10 mouse cellular contexts compared by ENCODE assay signal in the genomic region with DNA sequence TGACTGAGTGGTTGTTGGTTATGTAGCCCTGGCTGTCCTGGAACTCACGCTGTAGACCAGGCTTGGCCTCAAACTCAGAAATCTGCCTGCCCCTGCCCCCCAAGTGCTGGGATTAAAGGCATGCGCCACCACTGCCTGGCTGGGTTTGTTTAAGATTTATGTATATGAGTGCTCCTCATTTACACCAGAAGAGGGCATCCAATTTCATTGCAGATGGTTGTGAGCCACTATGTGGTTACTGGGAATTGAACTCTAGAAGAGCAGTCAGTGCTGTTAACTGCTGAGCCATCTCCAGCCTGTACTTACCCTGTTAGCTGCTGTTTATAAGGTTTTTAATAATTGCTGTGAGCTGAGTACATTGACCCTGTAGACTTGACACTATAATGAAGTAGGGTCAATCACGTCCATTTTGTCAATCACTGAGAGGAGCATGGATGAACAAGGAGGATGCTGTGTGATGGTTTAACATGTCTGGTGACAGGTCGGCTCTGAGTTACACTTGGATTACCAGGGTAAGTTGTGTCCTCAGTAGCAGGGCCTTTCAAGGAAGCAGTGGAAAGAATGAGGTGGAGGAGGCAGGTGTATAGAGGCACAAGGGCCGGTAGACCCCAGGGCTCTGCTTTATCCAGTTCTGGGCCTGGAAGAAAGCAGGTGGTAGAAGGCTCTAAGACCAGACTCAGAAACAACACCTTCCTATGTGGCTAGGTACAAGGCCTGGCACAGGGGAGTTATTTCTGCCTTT. TPM values are rescaled to one million over a fixed set of nuclear protein-coding genes. Genes with fewer than 3 reads are reported as not detected.
DNase-seq lines count a peak whose midpoint lies in the region; ATAC-seq and TF ChIP-seq lines count a peak whose summit lies in the region.
"Had no signal": no experiment of that assay in that cellular context is flagged by ENCODE, and none has a peak within 500 bp of the region (broad histone marks: within the 10 kb centered on the region; RNA-seq: fewer than 3 reads in every experiment).

No protein-coding gene starts in this region.

- TF ChIP-seq CTCF in hindbrain, postnatal 0 days (IDR thresholded peaks at IDR 0.05; ENCODE audit: low read depth), result peak; percentile 48; the same call in 1 of the 2 replicates
- no peak for TF ChIP-seq CTCF in ES-Bruce4 (IDR thresholded peaks at IDR 0.05; ENCODE audit: low read depth, low read length)

- ATAC-seq in hindbrain, postnatal 0 days, result no peak
- no peak for ATAC-seq in embryonic facial prominence, embryonic 12.5 days (ENCODE audit: insufficient number of reproducible peaks, insufficient read depth, low FRiP score, low TSS enrichment)

- no peaks in the 10 kb centered on the region for H3K9me3 ChIP-seq in hindbrain, postnatal 0 days (ENCODE audit: low read length)
- no peaks in the 10 kb centered on the region for H3K9me3 ChIP-seq in hindbrain, embryonic 10.5 days
- H3K9me3 ChIP-seq in ES-Bruce4 (replicated peaks; ENCODE audit: control insufficient read depth, insufficient read depth, low read length, poor library complexity, severe bottlenecking), result no peaks in the 10 kb centered on the region
- no peaks in the 10 kb centered on the region for H3K9me3 ChIP-seq in embryonic facial prominence, embryonic 12.5 days
- H3K9me3 ChIP-seq: hindbrain, embryonic 13.5 days; limb, embryonic 10.5 days had no signal

- peaks cover 25% of the 10 kb centered on the region; the same call in 1 of the 2 replicates for H3K36me3 ChIP-seq in hindbrain, postnatal 0 days (ENCODE audit: insufficient read depth, low read length)
- H3K36me3 ChIP-seq in hindbrain, embryonic 10.5 days, result peaks cover 36% of the 10 kb centered on the region
- H3K36me3 ChIP-seq in ES-Bruce4 (ENCODE audit: control insufficient read depth, insufficient read depth, low read length, poor library complexity, severe bottlenecking), result peaks cover 37% of the 10 kb centered on the region
- H3K36me3 ChIP-seq in embryonic facial prominence, embryonic 12.5 days, result peaks cover 34% of the 10 kb centered on the region

- H3K4me1 ChIP-seq in hindbrain, postnatal 0 days (ENCODE audit: insufficient read depth, low read length), result peaks cover 12% of the 10 kb centered on the region
- peaks cover 36% of the 10 kb centered on the region for H3K4me1 ChIP-seq in hindbrain, embryonic 10.5 days (replicated peaks)
- H3K4me1 ChIP-seq in ES-Bruce4 (ENCODE audit: control insufficient read depth, insufficient read depth, low read length), result peaks cover 3% of the 10 kb centered on the region
- H3K4me1 ChIP-seq in embryonic facial prominence, embryonic 12.5 days, result peaks cover 26% of the 10 kb centered on the region

- no peak overlapping the region for H3K27ac ChIP-seq in hindbrain, postnatal 0 days
- H3K27ac ChIP-seq in hindbrain, embryonic 10.5 days, result no peak overlapping the region
- peak overlapping the region; percentile 67 for H3K27ac ChIP-seq in ES-Bruce4 (ENCODE audit: insufficient read depth, low read length)
- H3K27ac ChIP-seq in embryonic facial prominence, embryonic 12.5 days, result 0 out of 2 replicates have a peak overlapping the region, but pooled peaks have one; percentile 13
- H3K27ac ChIP-seq: hindbrain, embryonic 13.5 days; limb, embryonic 10.5 days had no signal

- peak; percentile 44 for DNase-seq in hindbrain, postnatal 0 days (ENCODE audit: low spot score)
- DNase-seq in hindbrain, embryonic 10.5 days (ENCODE audit: low spot score), result no peak
- DNase-seq in 3T3-L1 (ENCODE audit: low read depth, low spot score), result peak; percentile 70
- DNase-seq in spleen, postnatal 14 days (ENCODE audit: low spot score in 2 of 2), result no peak
- no peak for DNase-seq in retina, embryonic 14.5 days (ENCODE audit: low spot score)

- WGBS in hindbrain, postnatal 0 days, result 51% methylated on average over 5 of the region's 5 CpGs
- WGBS in hindbrain, embryonic 10.5 days, result 55% methylated on average over 5 of the region's 5 CpGs
- whole genome bisulfite sequencing in embryonic facial prominence, embryonic 12.5 days, result 55% methylated on average over 5 of the region's 5 CpGs

- no peak overlapping the region for H3K4me2 ChIP-seq in hindbrain, postnatal 0 days (ENCODE audit: low read depth, low read length)
- H3K4me2 ChIP-seq in embryonic facial prominence, embryonic 12.5 days (replicated peaks), result no peak overlapping the region
- H3K4me2 ChIP-seq: hindbrain, embryonic 13.5 days had no signal

- no peak for TF ChIP-seq POLR2A in ES-Bruce4 (IDR thresholded peaks at IDR 0.05; ENCODE audit: insufficient read depth, low read length)

- TF ChIP-seq EP300 in ES-Bruce4 (IDR thresholded peaks at IDR 0.05; ENCODE audit: insufficient read depth, low read depth, low read length), result no peak

- H3K4me3 ChIP-seq in hindbrain, postnatal 0 days (ENCODE audit: low read length), result no peak overlapping the region
- no peak overlapping the region for H3K4me3 ChIP-seq in hindbrain, embryonic 10.5 days
- H3K4me3 ChIP-seq in ES-Bruce4 (ENCODE audit: low read depth, low read length), result no peak overlapping the region
- no peak overlapping the region for H3K4me3 ChIP-seq in embryonic facial prominence, embryonic 12.5 days
- H3K4me3 ChIP-seq: hindbrain, embryonic 13.5 days; limb, embryonic 10.5 days had no signal

- no peak overlapping the region for H3K9ac ChIP-seq in hindbrain, postnatal 0 days (replicated peaks; ENCODE audit: low read length)
- no peak overlapping the region for H3K9ac ChIP-seq in ES-Bruce4 (ENCODE audit: low read depth, poor library complexity, severe bottlenecking)
- H3K9ac ChIP-seq in embryonic facial prominence, embryonic 12.5 days, result no peak overlapping the region
- H3K9ac ChIP-seq: hindbrain, embryonic 13.5 days had no signal

- H3K27me3 ChIP-seq in hindbrain, postnatal 0 days (ENCODE audit: insufficient read depth, low read length), result no peaks in the 10 kb centered on the region
- peaks cover 12% of the 10 kb centered on the region for H3K27me3 ChIP-seq in hindbrain, embryonic 10.5 days (ENCODE audit: insufficient read depth, poor library complexity, severe bottlenecking)
- H3K27me3 ChIP-seq in ES-Bruce4 (ENCODE audit: control insufficient read depth, insufficient read depth, low read length, poor library complexity, severe bottlenecking), result no peaks in the 10 kb centered on the region
- peaks cover 7% of the 10 kb centered on the region for H3K27me3 ChIP-seq in embryonic facial prominence, embryonic 12.5 days
- H3K27me3 ChIP-seq: hindbrain, embryonic 13.5 days had no signal

RNA-seq across cellular contexts. Expression of a gene that starts 4.4 kb away (rescaled TPM):
- total RNA-seq in hindbrain, postnatal 0 days (2014; rRNA removed), result 462 and 515 TPM in 2 replicates
- polyA plus RNA-seq in hindbrain, postnatal 0 days (2015; fragmentation: Nextera tagmentation; extraction: Ambion mirVana), result 650 and 673 TPM in 2 replicates
- 1,011 and 1,145 TPM in 2 replicates for polyA plus RNA-seq in hindbrain, embryonic 10.5 days (2016; fragmentation: Nextera tagmentation; extraction: Ambion mirVana)
- 2,020 and 2,244 TPM in 2 replicates for polyA plus RNA-seq in ES-Bruce4 (2011; ENCODE audit: insufficient read depth, insufficient read length, low read depth, missing spikeins)
- polyA plus RNA-seq in embryonic facial prominence, embryonic 12.5 days (2016; fragmentation: Nextera tagmentation; extraction: Ambion mirVana), result 942 and 959 TPM in 2 replicates

RNA-seq across cellular contexts. Expression of a gene that starts 8.0 kb away (rescaled TPM):
- 83.4 and 84.4 TPM in 2 replicates for total RNA-seq in hindbrain, postnatal 0 days (2014; rRNA removed)
- 43.1 and 51.0 TPM in 2 replicates for polyA plus RNA-seq in hindbrain, postnatal 0 days (2015; fragmentation: Nextera tagmentation; extraction: Ambion mirVana)
- polyA plus RNA-seq in hindbrain, embryonic 10.5 days (2016; fragmentation: Nextera tagmentation; extraction: Ambion mirVana), result 7.6 and 22.9 TPM in 2 replicates
- 5.2 and 6.3 TPM in 2 replicates for polyA plus RNA-seq in ES-Bruce4 (2011; ENCODE audit: insufficient read depth, insufficient read length, low read depth, missing spikeins)
- 14.8 and 16.6 TPM in 2 replicates for polyA plus RNA-seq in embryonic facial prominence, embryonic 12.5 days (2016; fragmentation: Nextera tagmentation; extraction: Ambion mirVana)
- total RNA-seq: common myeloid progenitor, adult 5-6 weeks had no signal

RNA-seq across cellular contexts. Expression of a gene that starts 22.4 kb away (rescaled TPM):
- 4.4 and 6.9 TPM in 2 replicates for total RNA-seq in hindbrain, postnatal 0 days (2014; rRNA removed)
- polyA plus RNA-seq in hindbrain, postnatal 0 days (2015; fragmentation: Nextera tagmentation; extraction: Ambion mirVana), result 5.8 and 6.1 TPM in 2 replicates
- polyA plus RNA-seq in hindbrain, embryonic 10.5 days (2016; fragmentation: Nextera tagmentation; extraction: Ambion mirVana), result 1.1 and 1.5 TPM in 2 replicates
- polyA plus RNA-seq in ES-Bruce4 (2011; ENCODE audit: insufficient read depth, insufficient read length, low read depth, missing spikeins), result 5.6 and 9.6 TPM in 2 replicates
- 0.65 and 0.67 TPM in 2 replicates for polyA plus RNA-seq in embryonic facial prominence, embryonic 12.5 days (2016; fragmentation: Nextera tagmentation; extraction: Ambion mirVana)
- total RNA-seq: common myeloid progenitor, adult 5-6 weeks had no signal

RNA-seq across cellular contexts. Expression of a gene that starts 34.9 kb away (rescaled TPM):
- 2.0 and 2.6 TPM in 2 replicates for total RNA-seq in hindbrain, postnatal 0 days (2014; rRNA removed)
- polyA plus RNA-seq in hindbrain, postnatal 0 days (2015; fragmentation: Nextera tagmentation; extraction: Ambion mirVana), result 3.6 and 4.8 TPM in 2 replicates
- 13.3 and 16.2 TPM in 2 replicates for polyA plus RNA-seq in hindbrain, embryonic 10.5 days (2016; fragmentation: Nextera tagmentation; extraction: Ambion mirVana)
- 2.8 and 3.6 TPM in 2 replicates for polyA plus RNA-seq in ES-Bruce4 (2011; ENCODE audit: insufficient read depth, insufficient read length, low read depth, missing spikeins)
- 6.9 and 7.6 TPM in 2 replicates for polyA plus RNA-seq in embryonic facial prominence, embryonic 12.5 days (2016; fragmentation: Nextera tagmentation; extraction: Ambion mirVana)

RNA-seq across cellular contexts. Expression of a gene that starts 44.6 kb away (rescaled TPM):
- total RNA-seq in hindbrain, postnatal 0 days (2014; rRNA removed), result 1.5 and 3.8 TPM in 2 replicates
- polyA plus RNA-seq in hindbrain, postnatal 0 days (2015; fragmentation: Nextera tagmentation; extraction: Ambion mirVana), result 4.2 and 4.6 TPM in 2 replicates
- polyA plus RNA-seq in hindbrain, embryonic 10.5 days (2016; fragmentation: Nextera tagmentation; extraction: Ambion mirVana), result 0.11 and 0.24 TPM in 2 replicates
- 3.0 and 3.3 TPM in 2 replicates for polyA plus RNA-seq in ES-Bruce4 (2011; ENCODE audit: insufficient read depth, insufficient read length, low read depth, missing spikeins)
- 0.32 and 0.70 TPM in 2 replicates for polyA plus RNA-seq in embryonic facial prominence, embryonic 12.5 days (2016; fragmentation: Nextera tagmentation; extraction: Ambion mirVana)
- polyA plus RNA-seq: limb, embryonic 10.5 days had no signal

Comparison
In these comparisons a context has a peak if more than half of its experiments do, and no peak if none do; other contexts are left out.
1. DNase-seq: peak in hindbrain, postnatal 0 days (single experiment) and 3T3-L1 (single experiment); none in hindbrain, embryonic 10.5 days (single experiment), spleen, postnatal 14 days (0 of 2) and retina, embryonic 14.5 days (single experiment).
2. H3K27ac ChIP-seq: peak in ES-Bruce4 (single experiment) and embryonic facial prominence, embryonic 12.5 days (single experiment); none in hindbrain, postnatal 0 days (single experiment) and hindbrain, embryonic 10.5 days (single experiment).